Mouse (Mus musculus): ENCODE results near the gene Syvn1.

GRCm38 (mm10) chr19:6097847-6098246 lies 51.5 kb downstream of the Syvn1 start:
- TF ChIP-seq CTCF (IDR thresholded peaks at IDR 0.05 in 2 of 3, conservative IDR thresholded peaks at IDR 0.05 in 1 of 3; ENCODE audit: control insufficient read depth in 1 of 3, insufficient read depth in 1 of 3, low read depth in 2 of 3, low read length in 3 of 3, poor library complexity in 1 of 3, severe bottlenecking in 1 of 3) (no peak), EP300 (IDR thresholded peaks at IDR 0.05; ENCODE audit: low read depth in 1 of 2, low read length in 2 of 2) (no peak), POLR2A (IDR thresholded peaks at IDR 0.05; ENCODE audit: control insufficient read depth in 1 of 2, insufficient read depth in 1 of 2, low read depth in 1 of 2, low read length in 2 of 2, poor library complexity in 1 of 2) (no peak), MAFK (IDR thresholded peaks at IDR 0.05; ENCODE audit: borderline replicate concordance, low read depth, low read length) (no peak), NELFE (IDR thresholded peaks at IDR 0.05; ENCODE audit: low read depth, low read length) (no peak)
